Mouse (Mus musculus): ENCODE measurements around the gene Pla2g3. TPM values are rescaled to one million over a fixed set of nuclear protein-coding genes. Genes with fewer than 3 reads are reported as not detected.

Pla2g3 gene
- polyA plus RNA-seq, 2 experiments, result 0.40 to 0.99 TPM

DNA sequence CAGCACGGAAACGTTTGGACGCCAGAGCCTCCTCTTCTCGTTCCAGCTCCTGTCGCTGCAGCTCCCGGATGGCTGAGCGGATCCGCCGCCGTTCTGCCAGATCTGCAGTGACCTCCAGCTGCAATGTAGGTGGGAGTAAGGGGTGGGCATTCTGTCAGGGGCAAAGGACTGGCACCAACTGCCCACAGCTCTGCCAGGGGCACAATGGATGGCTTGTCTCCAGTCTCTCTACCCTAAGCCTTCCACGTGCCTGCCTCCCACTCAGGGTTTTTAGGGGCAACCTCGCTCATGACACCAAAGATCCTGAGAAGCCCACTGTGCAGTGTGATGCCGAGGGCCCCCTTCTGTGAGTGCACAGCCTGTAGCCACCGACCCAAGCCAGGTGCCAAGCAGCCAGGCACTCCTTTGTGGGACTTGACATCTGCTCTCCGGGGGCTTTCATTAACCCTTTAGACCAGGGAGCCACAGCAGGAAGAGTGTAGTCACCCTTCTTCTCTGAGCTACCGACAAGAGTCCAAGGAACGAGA lies 45.4 kb downstream of the Pla2g3 start:
- no peak for TF ChIP-seq POLR2A (IDR thresholded peaks at IDR 0.05; ENCODE audit: borderline replicate concordance, extremely low read depth, insufficient read depth, insufficient read length)
- no peak for DNase-seq (ENCODE audit: low spot score)
- ATAC-seq (ENCODE audit: low FRiP score, low read depth), result no peak
- H3K4me2 ChIP-seq (replicated peaks; ENCODE audit: low read depth, low read length, severe bottlenecking), result no peak overlapping the region
- no peaks in the 10 kb centered on the region for H3K27me3 ChIP-seq (ENCODE audit: control insufficient read depth, insufficient read depth, low read length)
- H3K27ac ChIP-seq (replicated peaks; ENCODE audit: low read depth, low read length), result no peak overlapping the region
- H3K36me3 ChIP-seq (ENCODE audit: control insufficient read depth, insufficient read depth, low read length), result peaks cover 66% of the 10 kb centered on the region
- WGBS, result 89% methylated on average over 17 of the region's 17 CpGs
- H3K9me3 ChIP-seq (ENCODE audit: control insufficient read depth, low read length), result no peaks in the 10 kb centered on the region
- H3K4me1 ChIP-seq (ENCODE audit: control insufficient read depth, insufficient read depth, low read length), result peaks cover 25% of the 10 kb centered on the region
- no peak overlapping the region for H3K9ac ChIP-seq (ENCODE audit: low read depth, low read length, severe bottlenecking)
- no peak overlapping the region for H3K4me3 ChIP-seq (replicated peaks; ENCODE audit: low read length)

DNA sequence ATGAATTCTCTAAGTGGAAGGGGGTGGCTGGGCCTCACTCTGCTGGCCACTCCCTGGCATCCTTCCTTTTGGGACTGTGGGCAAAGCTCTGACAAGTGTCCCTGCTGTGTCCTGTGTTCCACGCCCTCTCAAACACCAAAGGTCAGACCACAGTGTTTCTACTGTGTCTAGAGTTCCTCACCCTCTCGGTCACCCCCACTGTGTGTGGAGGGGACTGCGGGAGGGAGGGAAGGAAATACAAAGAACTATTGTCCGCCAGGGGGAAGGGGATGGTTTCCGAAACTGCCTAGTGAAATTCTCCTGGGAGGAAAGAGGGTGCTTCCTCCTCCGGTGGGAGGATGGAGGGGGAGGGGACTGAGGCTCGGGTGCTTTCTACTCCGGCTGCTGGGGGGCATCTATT lies 46.9 kb downstream of the Pla2g3 start:
- peak overlapping the region; percentile 62 for H3K4me2 ChIP-seq (replicated peaks; ENCODE audit: low read depth, low read length, severe bottlenecking)
- H3K4me1 ChIP-seq (ENCODE audit: control insufficient read depth, insufficient read depth, low read length), result peaks cover 28% of the 10 kb centered on the region
- DNase-seq (ENCODE audit: low spot score) (peak; percentile 46), ATAC-seq (ENCODE audit: low FRiP score, low read depth) (no peak)
- no peaks in the 10 kb centered on the region for H3K9me3 ChIP-seq (ENCODE audit: control insufficient read depth, low read length)
- H3K9ac ChIP-seq (ENCODE audit: low read depth, low read length, severe bottlenecking), result peak overlapping the region; percentile 36
- H3K27ac ChIP-seq (replicated peaks; ENCODE audit: low read depth, low read length), result peak overlapping the region; percentile 90; the same call in 1 of the 2 replicates
- no peak for TF ChIP-seq POLR2A (IDR thresholded peaks at IDR 0.05; ENCODE audit: borderline replicate concordance, extremely low read depth, insufficient read depth, insufficient read length)
- 21% methylated on average over 8 of the region's 8 CpGs for WGBS
- H3K27me3 ChIP-seq (ENCODE audit: control insufficient read depth, insufficient read depth, low read length), result no peaks in the 10 kb centered on the region
- peak overlapping the region; percentile 44 for H3K4me3 ChIP-seq (replicated peaks; ENCODE audit: low read length)
- H3K36me3 ChIP-seq (ENCODE audit: control insufficient read depth, insufficient read depth, low read length), result peaks cover 51% of the 10 kb centered on the region

DNA sequence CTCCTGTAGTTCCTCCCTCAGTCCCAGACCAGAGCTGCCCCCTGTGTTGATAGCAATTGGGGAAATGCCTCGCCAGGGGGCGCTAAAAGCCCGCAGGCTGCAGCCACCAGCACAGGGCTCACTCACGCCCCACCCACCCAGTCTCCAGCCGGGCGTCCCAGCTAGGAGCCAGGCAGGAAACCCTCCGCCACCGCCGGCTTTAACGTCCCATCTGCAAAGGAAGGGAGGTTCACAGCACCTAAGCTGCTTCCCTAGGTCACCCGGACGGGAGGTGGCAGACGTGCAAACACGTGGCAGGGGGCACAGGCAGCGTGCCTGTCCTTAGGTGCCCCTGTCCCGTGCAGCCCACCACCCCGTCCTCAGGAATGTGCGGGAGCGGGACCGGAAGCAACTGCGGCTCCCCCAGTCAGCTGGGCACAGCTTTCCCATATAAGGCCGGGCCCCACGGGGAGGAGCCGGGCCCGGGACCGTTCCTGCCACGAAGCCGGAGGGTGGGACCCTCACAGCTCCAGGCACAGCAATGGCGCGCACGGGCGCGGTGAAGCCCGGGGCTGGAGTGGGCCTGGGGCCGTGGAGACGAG lies 47.4 kb downstream of the Pla2g3 start:
- Histone ChIP-seq H3K4me3 (replicated peaks; ENCODE audit: low read length) (peak overlapping the region; percentile 44), H3K4me2 (replicated peaks; ENCODE audit: low read depth, low read length, severe bottlenecking) (peak overlapping the region; percentile 62), H3K4me1 (ENCODE audit: control insufficient read depth, insufficient read depth, low read length) (peaks cover 28% of the 10 kb centered on the region), H3K9me3 (ENCODE audit: control insufficient read depth, low read length) (no peaks in the 10 kb centered on the region), H3K9ac (ENCODE audit: low read depth, low read length, severe bottlenecking) (peak overlapping the region; percentile 58), H3K27ac (replicated peaks; ENCODE audit: low read depth, low read length) (peak overlapping the region; percentile 90), H3K36me3 (ENCODE audit: control insufficient read depth, insufficient read depth, low read length) (peaks cover 45% of the 10 kb centered on the region), H3K27me3 (ENCODE audit: control insufficient read depth, insufficient read depth, low read length) (no peaks in the 10 kb centered on the region)
- DNase-seq (ENCODE audit: low spot score) (peak; percentile 97), ATAC-seq (ENCODE audit: low FRiP score, low read depth) (peak; percentile 90)
- WGBS, result under 1% methylated on average over 35 of the region's 36 CpGs
- TF ChIP-seq POLR2A (IDR thresholded peaks at IDR 0.05; ENCODE audit: borderline replicate concordance, extremely low read depth, insufficient read depth, insufficient read length), result peak; percentile 36; the same call in 1 of the 2 replicates

DNA sequence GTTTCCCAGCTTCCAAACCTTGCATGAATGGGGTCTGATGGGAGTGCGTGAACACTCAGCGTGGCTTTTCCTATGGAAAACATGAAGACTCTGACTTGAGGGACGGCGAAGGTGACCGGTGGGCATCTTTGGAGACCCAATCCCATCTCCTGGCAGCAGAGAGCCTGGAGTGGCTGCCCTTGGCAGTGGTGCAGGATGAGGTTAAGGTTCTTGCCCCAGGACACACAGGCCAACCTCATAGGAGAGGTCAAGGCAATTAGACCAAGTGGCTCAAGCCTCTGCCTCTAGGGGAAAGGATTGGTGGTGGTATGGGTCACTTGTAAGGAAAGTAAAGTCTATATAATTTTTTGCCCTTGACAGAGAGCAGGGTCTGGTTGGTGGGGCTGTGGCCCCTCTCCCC lies 48.0 kb downstream of the Pla2g3 start:
- DNase-seq (ENCODE audit: low spot score), result no peak
- no peak for ATAC-seq (ENCODE audit: low FRiP score, low read depth)
- Histone ChIP-seq H3K27me3 (ENCODE audit: control insufficient read depth, insufficient read depth, low read length) (no peaks in the 10 kb centered on the region), H3K9me3 (ENCODE audit: control insufficient read depth, low read length) (no peaks in the 10 kb centered on the region), H3K4me2 (replicated peaks; ENCODE audit: low read depth, low read length, severe bottlenecking) (peak overlapping the region; percentile 62), H3K27ac (replicated peaks; ENCODE audit: low read depth, low read length) (peak overlapping the region; percentile 90), H3K4me3 (replicated peaks; ENCODE audit: low read length) (peak overlapping the region; percentile 44), H3K9ac (ENCODE audit: low read depth, low read length, severe bottlenecking) (peak overlapping the region; percentile 58), H3K36me3 (ENCODE audit: control insufficient read depth, insufficient read depth, low read length) (peaks cover 39% of the 10 kb centered on the region), H3K4me1 (ENCODE audit: control insufficient read depth, insufficient read depth, low read length) (peaks cover 28% of the 10 kb centered on the region)
- WGBS, result 32% methylated on average over 5 of the region's 5 CpGs
- no peak for TF ChIP-seq POLR2A (IDR thresholded peaks at IDR 0.05; ENCODE audit: borderline replicate concordance, extremely low read depth, insufficient read depth, insufficient read length)

DNA sequence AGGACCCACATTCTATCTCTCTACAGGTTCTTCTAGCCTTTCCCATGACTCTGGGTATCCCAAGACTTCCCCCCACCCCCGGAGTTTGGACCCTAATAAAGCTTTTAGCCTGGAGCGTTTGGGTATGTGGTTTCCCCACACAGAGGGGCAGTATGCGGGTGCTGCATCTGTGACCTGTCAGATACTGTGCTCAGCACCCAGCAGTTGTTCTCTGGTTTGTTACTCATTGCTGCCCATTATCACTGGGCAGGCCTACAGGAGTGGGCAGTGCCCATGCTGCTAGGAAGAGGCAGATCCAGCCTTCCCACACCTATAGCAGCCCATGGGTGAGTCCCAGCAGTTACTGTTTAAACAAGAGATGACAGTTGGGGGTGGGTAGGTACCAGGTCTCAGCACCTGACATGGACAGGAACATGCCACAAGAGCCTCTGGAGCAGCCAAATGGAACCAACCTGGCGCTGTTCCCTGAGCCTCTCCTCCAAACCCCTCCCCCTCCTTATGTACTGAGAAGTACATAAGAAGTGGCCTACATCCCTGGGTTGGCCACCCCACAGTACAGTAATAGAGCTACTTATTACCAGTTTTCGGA lies 48.8 kb downstream of the Pla2g3 start:
- Histone ChIP-seq H3K4me3 (replicated peaks; ENCODE audit: low read length) (peak overlapping the region; percentile 44; the same call in 1 of the 2 replicates), H3K4me1 (ENCODE audit: control insufficient read depth, insufficient read depth, low read length) (peaks cover 28% of the 10 kb centered on the region), H3K9ac (ENCODE audit: low read depth, low read length, severe bottlenecking) (no peak overlapping the region), H3K36me3 (ENCODE audit: control insufficient read depth, insufficient read depth, low read length) (peaks cover 32% of the 10 kb centered on the region), H3K4me2 (replicated peaks; ENCODE audit: low read depth, low read length, severe bottlenecking) (peak overlapping the region; percentile 62; the same call in 1 of the 2 replicates), H3K9me3 (ENCODE audit: control insufficient read depth, low read length) (no peaks in the 10 kb centered on the region), H3K27ac (replicated peaks; ENCODE audit: low read depth, low read length) (no peak overlapping the region), H3K27me3 (ENCODE audit: control insufficient read depth, insufficient read depth, low read length) (no peaks in the 10 kb centered on the region)
- no peak for DNase-seq (ENCODE audit: low spot score)
- no peak for TF ChIP-seq POLR2A (IDR thresholded peaks at IDR 0.05; ENCODE audit: borderline replicate concordance, extremely low read depth, insufficient read depth, insufficient read length)
- WGBS, result 82% methylated on average over 5 of the region's 5 CpGs
- ATAC-seq (ENCODE audit: low FRiP score, low read depth), result no peak

All from limb, embryonic 14.5 days (tissue).